Mouse (Mus musculus) lung, postnatal 10 days (tissue): ENCODE measurements around the gene Vmn2r16.

Experiments
- DNase-seq: peaks from one replicate; pipeline ENCODE4 v3.0.0; 2021

Gene Vmn2r16

GRCm38 (mm10) chr5:109329862-109330261 is at the start of gene Vmn2r16:
TSS of gene Vmn2r16 (plus strand) at chr5:109330162.
- DNase-seq, result no peak

DNA sequence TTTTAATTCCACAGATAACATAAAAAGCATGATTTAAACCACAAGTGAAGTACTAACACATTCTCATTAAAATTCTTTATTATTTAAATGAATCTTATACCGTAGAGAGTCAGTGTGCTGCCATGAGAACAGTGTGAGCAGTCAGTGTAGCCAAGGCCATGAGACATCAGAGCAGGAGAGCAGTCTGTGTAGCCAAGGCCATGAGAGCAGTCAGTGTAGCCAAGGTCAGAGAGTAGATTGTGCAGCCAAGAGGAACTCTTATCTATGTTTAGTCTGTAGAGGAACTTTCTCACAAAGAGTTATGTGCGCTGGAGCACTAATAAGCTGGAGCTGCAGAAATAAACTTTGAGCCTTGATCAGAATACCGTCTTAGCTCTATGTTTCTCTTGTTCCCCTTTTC is 35.3 kb upstream of the Vmn2r16 start:
- DNase-seq, result no peak

GRCm38 (mm10) chr5:109297544-109297943 is 32.4 kb upstream of the Vmn2r16 start, which contains the start of gene Vmn2r15:
TSS of gene Vmn2r15 (minus strand) at chr5:109297644.
- no peak for DNase-seq

GRCm38 (mm10) chr5:109419388-109419787 is 89.4 kb downstream of the Vmn2r16 start, which contains the start of gene Vmn2r17:
TSS of gene Vmn2r17 (plus strand) at chr5:109419688.
- DNase-seq, result no peak
